7 mouse cellular contexts compared by ENCODE assay signal in genomic region chr8:83667526-83667925, GRCm38 (mm10). TPM values are rescaled to one million over a fixed set of nuclear protein-coding genes. Genes with fewer than 3 reads are reported as not detected.
DNase-seq lines count a peak whose midpoint lies in the region; ATAC-seq lines count a peak whose summit lies in the region.

No protein-coding gene starts in this region.

- WGBS in lung, embryonic 16.5 days, result 76% methylated on average over 10 of the region's 10 CpGs
- 80% methylated on average over 10 of the region's 10 CpGs for WGBS in forebrain, embryonic 16.5 days
- 83% methylated on average over 10 of the region's 10 CpGs for WGBS in limb, embryonic 13.5 days
- 76% methylated on average over 10 of the region's 10 CpGs for WGBS in stomach, embryonic 16.5 days

- no peaks in the 10 kb centered on the region for H3K27me3 ChIP-seq in lung, embryonic 16.5 days (ENCODE audit: control insufficient read depth, insufficient read depth, low read depth, low read length)
- no peaks in the 10 kb centered on the region for H3K27me3 ChIP-seq in forebrain, embryonic 16.5 days (replicated peaks; ENCODE audit: control insufficient read depth, insufficient read depth, low read length)
- H3K27me3 ChIP-seq in limb, embryonic 13.5 days, result peaks cover 9% of the 10 kb centered on the region; the same call in 1 of the 2 replicates
- H3K27me3 ChIP-seq in stomach, embryonic 16.5 days (ENCODE audit: control insufficient read depth, insufficient read depth, low read length), result no peaks in the 10 kb centered on the region

- H3K9me3 ChIP-seq in lung, embryonic 16.5 days (ENCODE audit: control insufficient read depth, low read length), result no peaks in the 10 kb centered on the region
- no peaks in the 10 kb centered on the region for H3K9me3 ChIP-seq in forebrain, embryonic 16.5 days (ENCODE audit: control insufficient read depth, low read length)
- no peaks in the 10 kb centered on the region for H3K9me3 ChIP-seq in limb, embryonic 13.5 days
- H3K9me3 ChIP-seq in stomach, embryonic 16.5 days (replicated peaks; ENCODE audit: control insufficient read depth, low read length), result no peaks in the 10 kb centered on the region

- no peak for DNase-seq in lung, adult 18-20 months
- DNase-seq in frontal cortex, postnatal 25 days (ENCODE audit: low spot score in 2 of 2), result no peak
- DNase-seq in MN1 (ENCODE audit: low spot score), result no peak

- H3K36me3 ChIP-seq in lung, embryonic 16.5 days (ENCODE audit: control insufficient read depth, insufficient read depth, low read length), result peaks cover 32% of the 10 kb centered on the region
- peaks cover 15% of the 10 kb centered on the region; the same call in 1 of the 2 replicates for H3K36me3 ChIP-seq in forebrain, embryonic 16.5 days (ENCODE audit: control insufficient read depth, insufficient read depth)
- peaks cover 48% of the 10 kb centered on the region for H3K36me3 ChIP-seq in limb, embryonic 13.5 days
- H3K36me3 ChIP-seq in stomach, embryonic 16.5 days (ENCODE audit: control insufficient read depth, insufficient read depth, low read length), result peaks cover 15% of the 10 kb centered on the region; the same call in 1 of the 2 replicates

- H3K27ac ChIP-seq in lung, embryonic 16.5 days (ENCODE audit: low read length), result no peak overlapping the region
- H3K27ac ChIP-seq in forebrain, embryonic 16.5 days (ENCODE audit: low read length), result no peak overlapping the region
- no peak overlapping the region for H3K27ac ChIP-seq in limb, embryonic 13.5 days
- no peak overlapping the region for H3K27ac ChIP-seq in stomach, embryonic 16.5 days (ENCODE audit: low read length)

- peak overlapping the region; percentile 70; the same call in 1 of the 2 replicates for H3K9ac ChIP-seq in lung, embryonic 16.5 days (ENCODE audit: low read length)
- peak overlapping the region; percentile 62; the same call in 1 of the 2 replicates for H3K9ac ChIP-seq in forebrain, embryonic 16.5 days (replicated peaks; ENCODE audit: low read depth, low read length)
- peak overlapping the region; percentile 65; the same call in 1 of the 2 replicates for H3K9ac ChIP-seq in limb, embryonic 13.5 days
- peak overlapping the region; percentile 67; the same call in 1 of the 2 replicates for H3K9ac ChIP-seq in stomach, embryonic 16.5 days (ENCODE audit: low read length)

- H3K4me2 ChIP-seq in lung, embryonic 16.5 days (ENCODE audit: low read depth, low read length), result no peak overlapping the region
- peak overlapping the region; percentile 59 for H3K4me2 ChIP-seq in forebrain, embryonic 16.5 days (ENCODE audit: low read length)
- H3K4me2 ChIP-seq in limb, embryonic 13.5 days (replicated peaks), result peak overlapping the region; percentile 76
- peak overlapping the region; percentile 61 for H3K4me2 ChIP-seq in stomach, embryonic 16.5 days (ENCODE audit: low read depth, low read length)

- H3K4me3 ChIP-seq in lung, embryonic 16.5 days (ENCODE audit: low read length), result no peak overlapping the region
- no peak overlapping the region for H3K4me3 ChIP-seq in forebrain, embryonic 16.5 days (replicated peaks; ENCODE audit: low read length)
- peak overlapping the region; percentile 48 for H3K4me3 ChIP-seq in limb, embryonic 13.5 days
- H3K4me3 ChIP-seq in stomach, embryonic 16.5 days (replicated peaks; ENCODE audit: low read length), result peak overlapping the region; percentile 20

- ATAC-seq in lung, embryonic 16.5 days (ENCODE audit: low read depth), result no peak
- no peak for ATAC-seq in forebrain, embryonic 16.5 days
- ATAC-seq in limb, embryonic 13.5 days (ENCODE audit: low FRiP score, low read depth), result no peak
- no peak for ATAC-seq in stomach, embryonic 16.5 days (ENCODE audit: insufficient read depth, low FRiP score)

- H3K4me1 ChIP-seq in lung, embryonic 16.5 days (replicated peaks; ENCODE audit: control insufficient read depth, insufficient read depth, low read length), result peaks cover 47% of the 10 kb centered on the region
- peaks cover 27% of the 10 kb centered on the region for H3K4me1 ChIP-seq in forebrain, embryonic 16.5 days (replicated peaks; ENCODE audit: control insufficient read depth, insufficient read depth, low read length)
- H3K4me1 ChIP-seq in limb, embryonic 13.5 days, result peaks cover 45% of the 10 kb centered on the region
- peaks cover 55% of the 10 kb centered on the region for H3K4me1 ChIP-seq in stomach, embryonic 16.5 days (ENCODE audit: control insufficient read depth, insufficient read depth, low read length)

RNA-seq across cellular contexts. Expression of gene Ptger1, which starts 1.0 kb away (rescaled TPM):
- 1.4 TPM in 2 replicates for polyA plus RNA-seq in lung, embryonic 16.5 days (2015; fragmentation: Nextera tagmentation; extraction: Ambion mirVana)
- 0.45 and 1.3 TPM in 2 replicates for polyA plus RNA-seq in forebrain, embryonic 16.5 days (2015; fragmentation: Nextera tagmentation; extraction: Ambion mirVana)
- polyA plus RNA-seq in limb, embryonic 13.5 days (2015; fragmentation: Nextera tagmentation; extraction: Ambion mirVana), result 0.89 and 1.2 TPM in 2 replicates
- polyA plus RNA-seq in stomach, embryonic 16.5 days (2015; fragmentation: Nextera tagmentation; extraction: Ambion mirVana), result 5.7 and 6.3 TPM in 2 replicates

RNA-seq across cellular contexts. Expression of gene Gipc1, which starts 15.0 kb away (rescaled TPM):
- polyA plus RNA-seq in lung, embryonic 16.5 days (2015; fragmentation: Nextera tagmentation; extraction: Ambion mirVana), result 178 and 190 TPM in 2 replicates
- polyA plus RNA-seq in forebrain, embryonic 16.5 days (2015; fragmentation: Nextera tagmentation; extraction: Ambion mirVana), result 147 and 151 TPM in 2 replicates
- 163 and 167 TPM in 2 replicates for polyA plus RNA-seq in limb, embryonic 13.5 days (2015; fragmentation: Nextera tagmentation; extraction: Ambion mirVana)
- 190 TPM in 2 replicates for polyA plus RNA-seq in stomach, embryonic 16.5 days (2015; fragmentation: Nextera tagmentation; extraction: Ambion mirVana)

RNA-seq across cellular contexts. Expression of gene Pkn1, which starts 31.5 kb away (rescaled TPM):
- 27.2 and 31.8 TPM in 2 replicates for polyA plus RNA-seq in lung, embryonic 16.5 days (2015; fragmentation: Nextera tagmentation; extraction: Ambion mirVana)
- polyA plus RNA-seq in forebrain, embryonic 16.5 days (2015; fragmentation: Nextera tagmentation; extraction: Ambion mirVana), result 30.7 and 36.0 TPM in 2 replicates
- polyA plus RNA-seq in limb, embryonic 13.5 days (2015; fragmentation: Nextera tagmentation; extraction: Ambion mirVana), result 28.7 and 29.8 TPM in 2 replicates
- 14.7 and 19.9 TPM in 2 replicates for polyA plus RNA-seq in stomach, embryonic 16.5 days (2015; fragmentation: Nextera tagmentation; extraction: Ambion mirVana)

RNA-seq across cellular contexts. Expression of gene Ddx39, which starts 47.5 kb away (rescaled TPM):
- 150 and 158 TPM in 2 replicates for polyA plus RNA-seq in lung, embryonic 16.5 days (2015; fragmentation: Nextera tagmentation; extraction: Ambion mirVana)
- 116 TPM in 2 replicates for polyA plus RNA-seq in forebrain, embryonic 16.5 days (2015; fragmentation: Nextera tagmentation; extraction: Ambion mirVana)
- polyA plus RNA-seq in limb, embryonic 13.5 days (2015; fragmentation: Nextera tagmentation; extraction: Ambion mirVana), result 138 and 143 TPM in 2 replicates
- 154 and 167 TPM in 2 replicates for polyA plus RNA-seq in stomach, embryonic 16.5 days (2015; fragmentation: Nextera tagmentation; extraction: Ambion mirVana)

RNA-seq across cellular contexts. Expression of gene Dnajb1, which starts 59.5 kb away (rescaled TPM):
- 65.0 and 65.2 TPM in 2 replicates for polyA plus RNA-seq in lung, embryonic 16.5 days (2015; fragmentation: Nextera tagmentation; extraction: Ambion mirVana)
- polyA plus RNA-seq in forebrain, embryonic 16.5 days (2015; fragmentation: Nextera tagmentation; extraction: Ambion mirVana), result 58.6 and 62.3 TPM in 2 replicates
- 67.0 and 72.5 TPM in 2 replicates for polyA plus RNA-seq in limb, embryonic 13.5 days (2015; fragmentation: Nextera tagmentation; extraction: Ambion mirVana)
- 69.6 and 74.3 TPM in 2 replicates for polyA plus RNA-seq in stomach, embryonic 16.5 days (2015; fragmentation: Nextera tagmentation; extraction: Ambion mirVana)

Comparison
In these comparisons a context has a peak if more than half of its experiments do, and no peak if none do; other contexts are left out.
1. H3K4me3 ChIP-seq: peak in limb, embryonic 13.5 days (single experiment) and stomach, embryonic 16.5 days (single experiment); none in lung, embryonic 16.5 days (single experiment) and forebrain, embryonic 16.5 days (single experiment).
2. Peak in every context shown above with its lines, with median percentiles within 50 percentile points of each other: H3K9ac ChIP-seq.